Comparison of ENCODE assay signal across 33 mouse cellular contexts in the genomic region with DNA sequence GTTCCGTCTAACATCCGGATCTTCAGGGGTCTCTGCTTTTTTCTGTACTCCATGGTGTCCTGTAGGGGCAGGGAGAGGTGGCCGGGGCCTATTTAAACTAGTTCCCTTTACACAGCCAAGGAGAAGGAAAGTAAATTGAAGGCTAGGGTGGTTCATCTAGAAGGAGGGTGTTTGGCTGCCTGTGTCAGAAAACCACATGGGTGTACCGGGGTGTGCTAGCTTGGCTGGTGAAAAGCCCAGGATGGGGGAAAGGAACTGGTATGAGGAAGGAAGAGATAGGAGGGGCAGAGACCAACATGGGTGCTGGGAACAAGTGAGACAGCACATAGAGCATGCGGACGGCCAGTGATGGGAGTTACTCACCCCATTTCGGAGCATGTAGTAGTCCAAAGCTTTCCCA. TPM values are rescaled to one million over a fixed set of nuclear protein-coding genes. Genes with fewer than 3 reads are reported as not detected.
DNase-seq lines count a peak whose midpoint lies in the region; ATAC-seq and TF ChIP-seq lines count a peak whose summit lies in the region.
"Had no signal": no experiment of that assay in that cellular context is flagged by ENCODE, and none has a peak within 500 bp of the region (broad histone marks: within the 10 kb centered on the region; RNA-seq: fewer than 3 reads in every experiment).

No protein-coding gene starts in this region.

- H3K4me2 ChIP-seq in liver, postnatal 0 days (ENCODE audit: low read depth, low read length) = no peak overlapping the region
- H3K4me2 ChIP-seq: embryonic facial prominence, embryonic 13.5 days; heart, embryonic 15.5 days; hindbrain, embryonic 13.5 days; liver, embryonic 11.5 days; midbrain, embryonic 12.5 days had no signal

- TF ChIP-seq EP300 in liver, postnatal 0 days (IDR thresholded peaks at IDR 0.05; ENCODE audit: low read depth) = no peak

- TF ChIP-seq CTCF in liver, adult 2 months (IDR thresholded peaks at IDR 0.05; ENCODE audit: low read depth, low read length) = no peak
- TF ChIP-seq CTCF in liver, postnatal 0 days (IDR thresholded peaks at IDR 0.05; ENCODE audit: low read depth) = no peak
- no peak for TF ChIP-seq CTCF in bone marrow macrophage, adult 2 months (IDR thresholded peaks at IDR 0.05; ENCODE audit: low read depth, low read length)

- peaks cover 4% of the 10 kb centered on the region; the same call in 1 of the 2 replicates for H3K9me3 ChIP-seq in liver, postnatal 0 days (ENCODE audit: low read length)
- H3K9me3 ChIP-seq: forebrain, embryonic 10.5 days; heart, embryonic 15.5 days; hindbrain, embryonic 13.5 days; midbrain, embryonic 12.5 days had no signal

- H3K79me2 ChIP-seq in liver, adult 2 months (ENCODE audit: control insufficient read depth, insufficient read depth, low read length) = peaks cover 21% of the 10 kb centered on the region

- no peak overlapping the region for H3K4me3 ChIP-seq in liver, adult 2 months (ENCODE audit: insufficient read depth, low read depth, low read length)
- H3K4me3 ChIP-seq in liver, postnatal 0 days (ENCODE audit: low read depth, low read length) = no peak overlapping the region
- no peak overlapping the region for H3K4me3 ChIP-seq in bone marrow macrophage, adult 2 months (ENCODE audit: insufficient read depth, low read length)
- H3K4me3 ChIP-seq: embryonic facial prominence, embryonic 13.5 days; forebrain, embryonic 10.5 days; heart, embryonic 10.5 days; heart, embryonic 15.5 days; hindbrain, embryonic 13.5 days; midbrain, embryonic 12.5 days had no signal

- DNase-seq in liver, adult 2 months (ENCODE audit: extremely low read depth, low read depth, low spot score) = peak; percentile 21
- no peak for DNase-seq in liver, postnatal 0 days
- DNase-seq in thymus, postnatal 10 days (ENCODE audit: low spot score in 2 of 2) = no peak
- DNase-seq in layer of hippocampus, postnatal 36 days = no peak
- no peak for DNase-seq in right cerebral cortex, adult 18-20 months
- DNase-seq: adrenal gland, postnatal 36 days; cerebellum, adult 9-10 months; gastrocnemius, postnatal 10 days; heart, postnatal 36 days; kidney, adult 8-10 months; kidney, postnatal 10 days; lung, adult 18-20 months; lung, postnatal 10 days; right cerebral cortex, postnatal 14 days; thymus, postnatal 25 days had no signal

- TF ChIP-seq POLR2A in liver, adult 2 months (IDR thresholded peaks at IDR 0.05; ENCODE audit: extremely low read depth, insufficient read depth, low read length) = no peak
- no peak for TF ChIP-seq POLR2A in bone marrow macrophage, adult 2 months (IDR thresholded peaks at IDR 0.05; ENCODE audit: borderline replicate concordance, low read depth, low read length)

- H3K27me3 ChIP-seq in liver, adult 2 months (ENCODE audit: control insufficient read depth, insufficient read depth, low read length) = no peaks in the 10 kb centered on the region
- no peaks in the 10 kb centered on the region for H3K27me3 ChIP-seq in liver, postnatal 0 days (ENCODE audit: insufficient read depth, low read length)
- H3K27me3 ChIP-seq: embryonic facial prominence, embryonic 13.5 days; heart, embryonic 15.5 days; hindbrain, embryonic 13.5 days; midbrain, embryonic 12.5 days had no signal

- H3K9ac ChIP-seq in liver, adult 2 months (ENCODE audit: low read depth, low read length) = no peak overlapping the region
- H3K9ac ChIP-seq in liver, postnatal 0 days (replicated peaks) = no peak overlapping the region
- H3K9ac ChIP-seq: embryonic facial prominence, embryonic 13.5 days; heart, embryonic 15.5 days; hindbrain, embryonic 13.5 days; midbrain, embryonic 12.5 days had no signal

- peaks cover 54% of the 10 kb centered on the region for H3K36me3 ChIP-seq in liver, adult 2 months (ENCODE audit: control insufficient read depth, insufficient read depth, low read length)
- H3K36me3 ChIP-seq in liver, postnatal 0 days (replicated peaks; ENCODE audit: insufficient read depth, low read length) = peaks cover 71% of the 10 kb centered on the region

- WGBS in liver, adult 2 months = 93% methylated on average over 7 of the region's 7 CpGs
- WGBS in liver, postnatal 0 days (ENCODE audit: insufficient replicate concordance) = 77% methylated on average over 7 of the region's 7 CpGs

- no peak overlapping the region for H3K27ac ChIP-seq in liver, adult 2 months (replicated peaks; ENCODE audit: insufficient read depth, low read depth, low read length)
- no peak overlapping the region for H3K27ac ChIP-seq in liver, postnatal 0 days (ENCODE audit: low read depth)
- peak overlapping the region; percentile 36 for H3K27ac ChIP-seq in bone marrow macrophage, adult 2 months (ENCODE audit: insufficient read depth, low read depth, low read length)
- H3K27ac ChIP-seq: embryonic facial prominence, embryonic 13.5 days; forebrain, embryonic 10.5 days; heart, embryonic 15.5 days; hindbrain, embryonic 13.5 days; midbrain, embryonic 12.5 days had no signal

- H3K4me1 ChIP-seq in liver, adult 2 months (ENCODE audit: control insufficient read depth, insufficient read depth, low read length) = peaks cover 15% of the 10 kb centered on the region
- H3K4me1 ChIP-seq in liver, postnatal 0 days (ENCODE audit: insufficient read depth) = peaks cover 34% of the 10 kb centered on the region
- H3K4me1 ChIP-seq in bone marrow macrophage, adult 2 months (ENCODE audit: control insufficient read depth, insufficient read depth, low read length) = peaks cover 33% of the 10 kb centered on the region

- no peak for ATAC-seq in liver, postnatal 0 days
- peak; percentile 16; the same call in 1 of the 2 replicates for ATAC-seq in megakaryocyte, adult 5-6 weeks (ENCODE audit: poor library complexity, severe bottlenecking)
- ATAC-seq: forebrain, embryonic 16.5 days; intestine, embryonic 16.5 days had no signal

RNA-seq across cellular contexts. Expression of gene Creb3, which starts 6.2 kb away (rescaled TPM):
- 37.8 and 41.1 TPM in 2 replicates for total RNA-seq in liver, adult 2 months (2014; rRNA removed)
- polyA plus RNA-seq in liver, adult 2 months (2012; rRNA removed) = 47.9 and 62.0 TPM in 2 replicates
- polyA plus RNA-seq in liver, postnatal 0 days (2015; fragmentation: Nextera tagmentation; extraction: Ambion mirVana) = 36.2 and 41.2 TPM in 2 replicates
- polyA plus RNA-seq in bone marrow macrophage, adult 2 months (2012; ENCODE audit: insufficient read depth, insufficient read length, missing spikeins) = 50.7 and 54.0 TPM in 2 replicates
- total RNA-seq in megakaryocyte, adult 5-6 weeks (2015) = 29.4 and 33.0 TPM in 2 replicates
- total RNA-seq in megakaryocyte, adult 5-6 weeks (2017) = 84.6 and 101 TPM in 2 replicates
- 10 to 100 TPM; 72.6 to 73.2 TPM for total RNA-seq in layer of hippocampus, postnatal 36 days (2021)

RNA-seq across cellular contexts. Expression of gene Tln1, which starts 6.6 kb away (rescaled TPM):
- 39.9 and 42.8 TPM in 2 replicates for total RNA-seq in liver, adult 2 months (2014; rRNA removed)
- polyA plus RNA-seq in liver, adult 2 months (2012; rRNA removed) = 29.9 and 38.6 TPM in 2 replicates
- polyA plus RNA-seq in liver, postnatal 0 days (2015; fragmentation: Nextera tagmentation; extraction: Ambion mirVana) = 30.0 and 34.2 TPM in 2 replicates
- 168 and 219 TPM in 2 replicates for polyA plus RNA-seq in bone marrow macrophage, adult 2 months (2012; ENCODE audit: insufficient read depth, insufficient read length, missing spikeins)
- 226 and 299 TPM in 2 replicates for total RNA-seq in megakaryocyte, adult 5-6 weeks (2015)
- 408 and 426 TPM in 2 replicates for total RNA-seq in megakaryocyte, adult 5-6 weeks (2017)
- total RNA-seq in layer of hippocampus, postnatal 36 days (2021) = 10 to 100 TPM; 44.8 to 49.0 TPM

RNA-seq across cellular contexts. Expression of gene Rgp1, which starts 22.6 kb away (rescaled TPM):
- 15.9 and 18.7 TPM in 2 replicates for total RNA-seq in liver, adult 2 months (2014; rRNA removed)
- polyA plus RNA-seq in liver, adult 2 months (2012; rRNA removed) = 33.2 and 44.5 TPM in 2 replicates
- 6.3 and 7.3 TPM in 2 replicates for polyA plus RNA-seq in liver, postnatal 0 days (2015; fragmentation: Nextera tagmentation; extraction: Ambion mirVana)
- polyA plus RNA-seq in bone marrow macrophage, adult 2 months (2012; ENCODE audit: insufficient read depth, insufficient read length, missing spikeins) = 15.8 and 17.3 TPM in 2 replicates
- 18.6 and 20.8 TPM in 2 replicates for total RNA-seq in megakaryocyte, adult 5-6 weeks (2015)
- total RNA-seq in megakaryocyte, adult 5-6 weeks (2017) = 8.2 and 24.7 TPM in 2 replicates
- 10 to 100 TPM; 43.2 to 51.2 TPM for total RNA-seq in layer of hippocampus, postnatal 36 days (2021)

RNA-seq across cellular contexts. Expression of gene Gba2, which starts 22.7 kb away (rescaled TPM):
- 5.1 and 5.3 TPM in 2 replicates for total RNA-seq in liver, adult 2 months (2014; rRNA removed)
- polyA plus RNA-seq in liver, adult 2 months (2012; rRNA removed) = 8.9 and 10.9 TPM in 2 replicates
- polyA plus RNA-seq in liver, postnatal 0 days (2015; fragmentation: Nextera tagmentation; extraction: Ambion mirVana) = 7.3 and 8.4 TPM in 2 replicates
- polyA plus RNA-seq in bone marrow macrophage, adult 2 months (2012; ENCODE audit: insufficient read depth, insufficient read length, missing spikeins) = 9.6 and 11.3 TPM in 2 replicates
- total RNA-seq in megakaryocyte, adult 5-6 weeks (2015) = 8.4 and 8.5 TPM in 2 replicates
- total RNA-seq in megakaryocyte, adult 5-6 weeks (2017) = 9.5 and 9.8 TPM in 2 replicates
- 10 to 100 TPM; 58.8 to 59.6 TPM for total RNA-seq in layer of hippocampus, postnatal 36 days (2021)

RNA-seq across cellular contexts. Expression of gene Msmp, which starts 28.4 kb away (rescaled TPM):
- total RNA-seq in liver, adult 2 months (2014; rRNA removed) = not detected in 2 replicates
- polyA plus RNA-seq in liver, adult 2 months (2012; rRNA removed) = not detected in 2 replicates
- 0.96 TPM in 1 of 2 replicates, not detected in the other for polyA plus RNA-seq in liver, postnatal 0 days (2015; fragmentation: Nextera tagmentation; extraction: Ambion mirVana)
- polyA plus RNA-seq in bone marrow macrophage, adult 2 months (2012; ENCODE audit: insufficient read depth, insufficient read length, missing spikeins) = not detected in 2 replicates
- not detected in 2 replicates for total RNA-seq in megakaryocyte, adult 5-6 weeks (2015)
- total RNA-seq in megakaryocyte, adult 5-6 weeks (2017) = not detected in 2 replicates
- total RNA-seq in layer of hippocampus, postnatal 36 days (2021) = not detected
- total RNA-seq: left cerebral cortex, adult 18-20 months; left cerebral cortex, postnatal 14 days; midbrain, postnatal 0 days had no signal
- polyA plus RNA-seq: forebrain, embryonic 10.5 days; hindbrain, embryonic 13.5 days; large intestine, adult 2 months; limb, embryonic 11.5 days; neural tube, embryonic 14.5 days; small intestine, adult 2 months had no signal
